Mouse (Mus musculus): ENCODE measurements around the gene Zfp367. TPM values are rescaled to one million over a fixed set of nuclear protein-coding genes. Genes with fewer than 3 reads are reported as not detected.

Gene Zfp367
- polyA plus RNA-seq, 1 experiment from 2014 or later, result 13.1 TPM

DNA sequence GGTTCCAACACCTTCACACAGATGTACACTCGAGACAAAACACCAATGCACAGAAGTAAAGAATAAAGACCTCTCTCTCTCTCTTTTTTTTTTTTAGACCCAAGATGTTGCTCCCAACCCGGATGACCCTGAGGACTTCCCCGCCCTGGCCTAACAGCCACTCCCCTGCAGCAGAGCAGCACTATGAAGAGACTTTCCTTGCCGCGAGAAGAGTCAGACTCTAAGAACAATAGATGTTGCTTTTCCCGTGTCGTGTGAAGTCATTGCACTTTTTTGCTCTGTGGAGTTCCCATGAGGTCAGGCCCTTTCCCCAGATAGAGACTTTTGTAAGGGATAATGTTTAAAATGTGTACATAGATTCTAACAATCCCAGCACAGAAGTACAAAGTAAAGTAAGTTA is 32.2 kb upstream of the Zfp367 start:
- no peaks in the 10 kb centered on the region for H3K4me1 ChIP-seq (replicated peaks; ENCODE audit: insufficient read depth, low read length)
- H3K4me3 ChIP-seq (replicated peaks; ENCODE audit: low read depth, low read length), result no peak overlapping the region
- no peaks in the 10 kb centered on the region for H3K9me3 ChIP-seq (replicated peaks; ENCODE audit: low read length)
- H3K27ac ChIP-seq, result no peak overlapping the region
- no peak overlapping the region for H3K4me2 ChIP-seq (ENCODE audit: low read length)
- DNase-seq (ENCODE audit: low spot score) (no peak), ATAC-seq (replicated peaks; ENCODE audit: low FRiP score, low read depth) (no peak)
- no peak overlapping the region for H3K9ac ChIP-seq (ENCODE audit: low read depth, low read length)
- H3K27me3 ChIP-seq (ENCODE audit: insufficient read depth, low read length), result no peaks in the 10 kb centered on the region
- TF ChIP-seq CTCF (IDR thresholded peaks at IDR 0.05; ENCODE audit: low read depth), result no peak
- peaks cover 13% of the 10 kb centered on the region; the same call in 1 of the 2 replicates for H3K36me3 ChIP-seq (ENCODE audit: insufficient read depth, low read length)
- 80% methylated on average over 7 of the region's 7 CpGs for WGBS

DNA sequence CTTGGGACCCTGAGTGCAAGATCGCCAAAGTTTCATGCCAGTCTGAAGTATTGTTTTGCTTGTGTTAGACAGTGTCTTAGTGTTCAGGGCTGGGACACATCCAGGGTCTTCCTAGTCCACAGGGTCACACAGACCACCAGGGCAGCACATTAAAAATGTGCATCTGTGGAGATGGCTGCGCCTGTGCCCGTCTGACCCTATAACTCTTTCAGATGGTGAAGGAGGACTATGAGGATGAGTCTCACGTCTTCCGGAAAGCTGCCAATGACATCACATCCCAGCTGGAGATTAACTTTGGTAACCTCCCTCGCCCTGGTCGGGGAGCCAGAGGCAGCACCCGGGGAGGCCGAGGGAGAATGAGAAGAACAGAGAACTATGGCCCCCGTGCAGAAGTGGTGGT is 31.4 kb upstream of the Zfp367 start:
- H3K9ac ChIP-seq (ENCODE audit: low read depth, low read length), result no peak overlapping the region
- WGBS, result 86% methylated on average over 10 of the region's 10 CpGs
- H3K4me2 ChIP-seq (ENCODE audit: low read length), result no peak overlapping the region
- no peak for DNase-seq (ENCODE audit: low spot score)
- no peak for ATAC-seq (replicated peaks; ENCODE audit: low FRiP score, low read depth)
- H3K36me3 ChIP-seq (ENCODE audit: insufficient read depth, low read length), result peaks cover 13% of the 10 kb centered on the region; the same call in 1 of the 2 replicates
- no peaks in the 10 kb centered on the region for H3K9me3 ChIP-seq (replicated peaks; ENCODE audit: low read length)
- H3K4me1 ChIP-seq (replicated peaks; ENCODE audit: insufficient read depth, low read length), result no peaks in the 10 kb centered on the region
- H3K4me3 ChIP-seq (replicated peaks; ENCODE audit: low read depth, low read length), result no peak overlapping the region
- no peaks in the 10 kb centered on the region for H3K27me3 ChIP-seq (ENCODE audit: insufficient read depth, low read length)
- no peak overlapping the region for H3K27ac ChIP-seq
- no peak for TF ChIP-seq CTCF (IDR thresholded peaks at IDR 0.05; ENCODE audit: low read depth)

DNA sequence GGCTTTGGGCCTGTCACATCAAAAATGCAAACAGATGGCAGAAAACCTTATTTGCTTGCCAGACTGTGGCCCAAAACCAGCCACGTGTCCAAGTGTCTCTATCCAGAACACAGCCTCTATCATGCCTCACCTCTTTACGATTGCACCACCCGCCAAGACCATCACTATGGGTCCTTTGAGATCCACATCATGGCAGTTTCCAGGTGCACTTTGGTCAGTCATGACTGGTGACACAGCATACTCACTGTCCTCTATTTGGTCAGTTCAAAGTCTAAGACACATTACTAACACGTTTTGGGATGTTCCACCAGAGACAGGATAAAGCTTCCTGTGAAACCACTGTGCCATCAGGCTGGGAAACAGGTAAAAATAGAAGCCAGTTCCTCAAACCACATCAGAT is 30.6 kb upstream of the Zfp367 start:
- H3K9me3 ChIP-seq (replicated peaks; ENCODE audit: low read length), result no peaks in the 10 kb centered on the region
- no peaks in the 10 kb centered on the region for H3K27me3 ChIP-seq (ENCODE audit: insufficient read depth, low read length)
- ATAC-seq (replicated peaks; ENCODE audit: low FRiP score, low read depth) (no peak), DNase-seq (ENCODE audit: low spot score) (no peak)
- WGBS, result 86% methylated on average over 4 of the region's 4 CpGs
- H3K27ac ChIP-seq, result no peak overlapping the region
- no peak overlapping the region for H3K4me3 ChIP-seq (replicated peaks; ENCODE audit: low read depth, low read length)
- H3K9ac ChIP-seq (ENCODE audit: low read depth, low read length), result no peak overlapping the region
- H3K36me3 ChIP-seq (ENCODE audit: insufficient read depth, low read length), result peaks cover 17% of the 10 kb centered on the region; the same call in 1 of the 2 replicates
- TF ChIP-seq CTCF (IDR thresholded peaks at IDR 0.05; ENCODE audit: low read depth), result no peak
- H3K4me2 ChIP-seq (ENCODE audit: low read length), result no peak overlapping the region
- H3K4me1 ChIP-seq (replicated peaks; ENCODE audit: insufficient read depth, low read length), result no peaks in the 10 kb centered on the region

DNA sequence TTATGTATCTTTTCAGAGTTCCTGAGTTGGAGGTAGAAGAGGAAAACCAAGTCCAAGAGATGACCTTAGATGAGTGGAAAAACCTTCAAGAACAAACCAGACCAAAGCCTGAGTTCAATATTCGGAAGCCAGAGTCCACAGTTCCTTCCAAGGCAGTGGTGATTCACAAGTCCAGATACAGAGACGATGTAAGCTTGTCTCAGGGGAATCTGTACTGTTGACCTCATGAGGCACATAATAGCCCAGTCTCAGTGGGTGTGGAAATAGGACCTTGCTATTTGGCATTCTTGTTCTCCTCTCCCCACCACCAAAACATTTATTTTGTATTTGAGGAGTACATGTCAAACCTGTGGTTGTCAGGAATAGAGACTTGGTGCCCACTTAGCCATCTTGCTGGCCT is 29.1 kb upstream of the Zfp367 start:
- H3K36me3 ChIP-seq (ENCODE audit: insufficient read depth, low read length), result peaks cover 23% of the 10 kb centered on the region; the same call in 1 of the 2 replicates
- H3K27ac ChIP-seq, result no peak overlapping the region
- no peak overlapping the region for H3K9ac ChIP-seq (ENCODE audit: low read depth, low read length)
- H3K4me1 ChIP-seq (replicated peaks; ENCODE audit: insufficient read depth, low read length), result no peaks in the 10 kb centered on the region
- no peaks in the 10 kb centered on the region for H3K27me3 ChIP-seq (ENCODE audit: insufficient read depth, low read length)
- no peak for TF ChIP-seq CTCF (IDR thresholded peaks at IDR 0.05; ENCODE audit: low read depth)
- WGBS, result 86% methylated on average over 2 of the region's 2 CpGs
- no peak for DNase-seq (ENCODE audit: low spot score)
- H3K9me3 ChIP-seq (replicated peaks; ENCODE audit: low read length), result no peaks in the 10 kb centered on the region
- H3K4me2 ChIP-seq (ENCODE audit: low read length), result no peak overlapping the region
- no peak for ATAC-seq (replicated peaks; ENCODE audit: low FRiP score, low read depth)
- no peak overlapping the region for H3K4me3 ChIP-seq (replicated peaks; ENCODE audit: low read depth, low read length)

DNA sequence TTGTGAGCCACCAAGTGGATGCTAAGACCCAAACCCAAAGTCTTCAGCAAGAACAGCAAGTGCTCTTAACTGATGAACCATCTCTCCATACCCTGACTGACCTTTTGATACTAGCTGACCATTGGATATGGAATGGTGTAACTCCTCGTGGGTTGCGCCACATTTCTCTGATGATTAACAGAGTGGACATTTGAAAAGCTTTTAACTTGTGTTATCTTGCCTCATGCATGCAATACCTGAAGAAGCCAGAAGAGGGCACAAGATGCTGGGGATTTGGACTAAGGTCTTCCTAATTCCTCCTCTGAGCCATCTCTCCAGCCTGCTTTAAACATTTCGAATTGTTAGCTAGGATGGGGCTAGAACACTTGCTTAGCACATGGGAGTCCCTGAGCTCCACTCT is 27.9 kb upstream of the Zfp367 start:
- WGBS, result 76% methylated on average over 3 of the region's 3 CpGs
- peak; percentile 70 for DNase-seq (ENCODE audit: low spot score)
- no peak overlapping the region for H3K27ac ChIP-seq

DNA sequence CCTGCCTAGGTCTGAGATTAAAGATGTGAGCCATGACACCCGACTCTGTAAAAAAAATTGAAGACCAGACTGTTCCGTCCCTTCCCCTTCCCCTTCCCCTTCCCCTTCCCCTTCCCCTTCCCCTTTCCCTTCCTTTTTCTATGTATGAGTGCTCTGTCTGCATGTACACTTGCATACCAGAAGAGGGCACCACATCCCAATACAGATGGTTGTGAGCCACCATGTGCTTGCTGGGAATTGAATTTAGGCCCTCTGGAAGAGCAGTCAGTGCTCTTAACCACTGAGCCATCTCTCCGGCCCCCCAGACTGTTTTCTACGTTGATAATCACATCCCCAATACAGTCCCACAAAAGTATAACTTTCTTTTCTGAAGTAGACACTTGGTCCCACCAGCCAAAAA is 27.3 kb upstream of the Zfp367 start:
- Histone ChIP-seq H3K36me3 (ENCODE audit: insufficient read depth, low read length) (peaks cover 23% of the 10 kb centered on the region; the same call in 1 of the 2 replicates), H3K27me3 (ENCODE audit: insufficient read depth, low read length) (no peaks in the 10 kb centered on the region), H3K4me3 (replicated peaks; ENCODE audit: low read depth, low read length) (no peak overlapping the region), H3K27ac (no peak overlapping the region), H3K9ac (ENCODE audit: low read depth, low read length) (no peak overlapping the region), H3K9me3 (replicated peaks; ENCODE audit: low read length) (no peaks in the 10 kb centered on the region), H3K4me2 (ENCODE audit: low read length) (no peak overlapping the region), H3K4me1 (replicated peaks; ENCODE audit: insufficient read depth, low read length) (no peaks in the 10 kb centered on the region)
- ATAC-seq (replicated peaks; ENCODE audit: low FRiP score, low read depth) (no peak), DNase-seq (ENCODE audit: low spot score) (no peak)
- TF ChIP-seq CTCF (IDR thresholded peaks at IDR 0.05; ENCODE audit: low read depth), result peak; percentile 42; the same call in 1 of the 2 replicates
- 95% methylated on average over 4 of the region's 4 CpGs for WGBS

More for the DNA sequence above, 27.9 kb upstream of the Zfp367 start:
- no peak overlapping the region for H3K4me2 ChIP-seq (ENCODE audit: low read length)
- H3K9ac ChIP-seq (ENCODE audit: low read depth, low read length), result no peak overlapping the region
- no peaks in the 10 kb centered on the region for H3K27me3 ChIP-seq (ENCODE audit: insufficient read depth, low read length)
- H3K9me3 ChIP-seq (replicated peaks; ENCODE audit: low read length), result no peaks in the 10 kb centered on the region
- peaks cover 23% of the 10 kb centered on the region; the same call in 1 of the 2 replicates for H3K36me3 ChIP-seq (ENCODE audit: insufficient read depth, low read length)
- peak; percentile 62 for ATAC-seq (replicated peaks; ENCODE audit: low FRiP score, low read depth)
- peak; percentile 85 for TF ChIP-seq CTCF (IDR thresholded peaks at IDR 0.05; ENCODE audit: low read depth)
- H3K4me1 ChIP-seq (replicated peaks; ENCODE audit: insufficient read depth, low read length), result no peaks in the 10 kb centered on the region
- no peak overlapping the region for H3K4me3 ChIP-seq (replicated peaks; ENCODE audit: low read depth, low read length)

Measured in kidney, postnatal 0 days (tissue).